Mouse (Mus musculus) stomach, embryonic 14.5 days (tissue): ENCODE data around the gene Shisa2. TPM values are rescaled to one million over a fixed set of nuclear protein-coding genes. Genes with fewer than 3 reads are reported as not detected.

Experiments
- ATAC-seq: fragments of 200-750 bp; cut with Nextera tagmentation; 2 replicates; pipeline ENCODE4 v1.8.0; 2017; ENCODE audit warnings: low read depth, moderate TSS enrichment; ENCODE audit not compliant: insufficient number of reproducible peaks, insufficient read depth, low FRiP score
- H3K27ac ChIP-seq: fragments of 300-500 bp; sonication (generic); 2 replicates; pipeline ENCODE4 v1.5.1; 2014; ENCODE audit warnings: mild to moderate bottlenecking, low read length, moderate library complexity, mixed read lengths
- H3K27me3 ChIP-seq: fragments of 300-500 bp; sonication (generic); 2 replicates; pipeline ENCODE4 v1.6.1; 2014; ENCODE audit warnings: low read length, control low read depth, mixed read lengths; ENCODE audit not compliant: control insufficient read depth, insufficient read depth
- H3K36me3 ChIP-seq: fragments of 300-500 bp; sonication (generic); 2 replicates; pipeline ENCODE4 v1.6.1; 2014; ENCODE audit warnings: mild to moderate bottlenecking, control low read depth, low read length, moderate library complexity, mixed read lengths; ENCODE audit not compliant: control insufficient read depth, insufficient read depth
- H3K4me1 ChIP-seq: fragments of 300-500 bp; sonication (generic); 2 replicates; pipeline ENCODE4 v1.6.1; 2014; ENCODE audit warnings: low read length, control low read depth, mixed read lengths; ENCODE audit not compliant: control insufficient read depth, insufficient read depth
- H3K4me2 ChIP-seq: fragments of 300-500 bp; sonication (generic); replicated peaks from 2 replicates; pipeline ENCODE4 v1.6.1; 2014; ENCODE audit warnings: low read depth, low read length, control low read depth
- H3K4me3 ChIP-seq: fragments of 300-500 bp; sonication (generic); 2 replicates; pipeline ENCODE4 v1.5.1; 2014; ENCODE audit warnings: low read depth, low read length, control low read depth
- H3K9ac ChIP-seq: fragments of 300-500 bp; sonication (generic); replicated peaks from 2 replicates; pipeline ENCODE4 v1.6.1; 2014; ENCODE audit warnings: low read depth, mild to moderate bottlenecking, control low read depth, low read length, moderate library complexity, mixed read lengths
- H3K9me3 ChIP-seq: fragments of 300-500 bp; sonication (generic); 2 replicates; pipeline ENCODE4 v1.6.1; 2016; ENCODE audit warnings: low read depth, low read length, control low read depth; ENCODE audit not compliant: control insufficient read depth
- WGBS: fragments of 180-500 bp; shearing (Covaris S2); extraction: QIAGEN DNeasy Blood & Tissue Kit; methylation state at CpG from one replicate; pipeline ENCODE4 v1.1.7; 2014; 5-methylcytosine and 5-hydroxymethylcytosine counted together
- polyA plus RNA-seq: library from polyadenylated mRNA; unstranded; fragments of >200 nt; fragmentation: Nextera tagmentation; extraction: Ambion mirVana; gene quantifications from 2 replicates; pipeline ENCODE4 v1.2.1, GENCODE M21; 2014

Shisa2 gene
- polyA plus RNA-seq, 1 experiment from 2014 or later = 8.3 TPM

DNA sequence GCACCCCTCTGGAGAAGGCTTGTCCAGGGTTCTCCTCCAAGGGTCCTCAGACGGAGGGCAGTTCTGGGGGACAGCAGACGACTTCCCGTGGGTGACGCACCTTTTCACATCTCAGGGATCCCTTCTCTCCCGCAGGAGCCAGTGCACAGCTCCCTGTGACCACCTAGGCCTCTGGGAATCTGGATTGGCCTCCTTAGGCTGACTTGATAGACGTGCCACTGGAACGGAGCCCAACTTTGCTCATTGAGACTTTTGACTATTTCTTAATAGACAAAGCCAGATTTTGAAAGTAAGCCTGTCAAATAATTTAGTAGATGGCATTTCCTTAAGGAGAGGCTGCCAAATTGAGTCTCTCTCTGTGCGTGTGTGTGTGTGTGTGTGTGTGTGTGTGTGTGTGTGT lies 1.6 kb downstream of the Shisa2 start:
- peak overlapping the region; percentile 88 for H3K4me2 ChIP-seq
- no peaks in the 10 kb centered on the region for H3K27me3 ChIP-seq
- H3K36me3 ChIP-seq = no peaks in the 10 kb centered on the region; the same call in 1 of the 2 replicates
- peak overlapping the region; percentile 57; the same call in 1 of the 2 replicates for H3K9ac ChIP-seq
- ATAC-seq = no peak
- H3K27ac ChIP-seq = no peak overlapping the region
- WGBS = 23% methylated on average over 8 of the region's 8 CpGs
- H3K4me3 ChIP-seq = peak overlapping the region; percentile 63
- H3K4me1 ChIP-seq = peaks cover 9% of the 10 kb centered on the region; the same call in 1 of the 2 replicates
- H3K9me3 ChIP-seq = no peaks in the 10 kb centered on the region

DNA sequence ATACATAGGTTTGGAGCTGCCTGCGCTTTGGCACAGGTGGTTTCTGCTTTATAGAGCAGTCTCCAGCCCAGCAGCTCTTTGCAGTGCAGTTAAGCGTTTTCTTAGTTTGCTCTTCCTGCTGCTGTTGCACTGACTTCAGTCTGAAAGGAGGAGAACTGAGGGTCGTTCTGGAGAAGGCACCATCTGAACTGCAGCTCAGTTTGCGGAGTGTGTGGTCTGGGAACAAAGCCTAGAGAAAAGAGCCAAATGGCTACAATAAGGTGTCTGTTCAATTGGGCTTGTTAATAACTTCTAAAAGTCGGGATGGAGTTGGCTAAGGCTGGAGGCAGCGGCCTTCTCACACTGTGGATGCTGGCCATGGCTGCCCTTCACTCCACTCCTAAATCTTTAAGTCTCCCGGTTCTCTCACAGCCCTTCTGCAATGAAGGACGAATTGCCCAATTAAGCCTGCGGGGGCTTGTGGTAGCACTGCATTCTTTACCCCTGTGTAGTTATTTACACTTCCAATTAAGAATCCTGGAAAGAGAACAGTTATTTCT lies 2.1 kb downstream of the Shisa2 start:
- Histone ChIP-seq H3K27ac (no peak overlapping the region), H3K4me2 (peak overlapping the region; percentile 88), H3K27me3 (no peaks in the 10 kb centered on the region), H3K4me3 (peak overlapping the region; percentile 63), H3K4me1 (peaks cover 9% of the 10 kb centered on the region; the same call in 1 of the 2 replicates), H3K36me3 (no peaks in the 10 kb centered on the region; the same call in 1 of the 2 replicates), H3K9ac (peak overlapping the region; percentile 6; the same call in 1 of the 2 replicates), H3K9me3 (no peaks in the 10 kb centered on the region)
- no peak for ATAC-seq
- 30% methylated on average over 9 of the region's 9 CpGs for WGBS

- Histone ChIP-seq H3K4me1 (peaks cover 9% of the 10 kb centered on the region; the same call in 1 of the 2 replicates), H3K9me3 (no peaks in the 10 kb centered on the region), H3K4me3 (peak overlapping the region; percentile 63; the same call in 1 of the 2 replicates), H3K9ac (no peak overlapping the region), H3K27me3 (no peaks in the 10 kb centered on the region), H3K36me3 (no peaks in the 10 kb centered on the region; the same call in 1 of the 2 replicates), H3K27ac (no peak overlapping the region), H3K4me2 (peak overlapping the region; percentile 88)
- 30% methylated on average over 7 of the region's 7 CpGs for WGBS
- no peak; the same call in 1 of the 2 replicates for ATAC-seq
Observed at GRCm38 (mm10) chr14:59627823-59628222, 2.7 kb downstream of the Shisa2 start.

DNA sequence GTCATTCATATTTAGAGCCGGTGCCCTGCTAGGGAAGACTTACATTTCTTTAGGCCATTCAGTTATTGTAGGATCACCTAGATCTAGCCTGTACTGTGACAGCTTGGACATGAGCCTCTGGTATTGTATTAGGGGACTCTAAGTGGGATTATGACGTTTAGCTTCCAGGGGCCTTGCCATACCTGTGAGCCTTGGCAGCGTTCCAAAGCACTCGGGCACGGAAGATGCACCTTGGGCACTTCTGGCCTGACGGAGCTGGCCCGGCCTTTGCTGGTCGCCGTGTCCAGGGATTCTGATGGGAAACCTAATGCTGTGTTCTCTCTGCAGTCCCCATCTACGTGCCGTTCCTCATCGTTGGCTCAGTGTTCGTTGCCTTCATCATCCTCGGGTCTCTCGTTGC lies 4.2 kb downstream of the Shisa2 start:
- no peak overlapping the region for H3K4me2 ChIP-seq
- no peaks in the 10 kb centered on the region; the same call in 1 of the 2 replicates for H3K36me3 ChIP-seq
- no peak overlapping the region for H3K4me3 ChIP-seq
- H3K9ac ChIP-seq = no peak overlapping the region
- no peaks in the 10 kb centered on the region for H3K27me3 ChIP-seq
- 91% methylated on average over 15 of the region's 15 CpGs for WGBS
- H3K27ac ChIP-seq = no peak overlapping the region
- no peak for ATAC-seq
- H3K4me1 ChIP-seq = peaks cover 9% of the 10 kb centered on the region; the same call in 1 of the 2 replicates
- no peaks in the 10 kb centered on the region for H3K9me3 ChIP-seq

DNA sequence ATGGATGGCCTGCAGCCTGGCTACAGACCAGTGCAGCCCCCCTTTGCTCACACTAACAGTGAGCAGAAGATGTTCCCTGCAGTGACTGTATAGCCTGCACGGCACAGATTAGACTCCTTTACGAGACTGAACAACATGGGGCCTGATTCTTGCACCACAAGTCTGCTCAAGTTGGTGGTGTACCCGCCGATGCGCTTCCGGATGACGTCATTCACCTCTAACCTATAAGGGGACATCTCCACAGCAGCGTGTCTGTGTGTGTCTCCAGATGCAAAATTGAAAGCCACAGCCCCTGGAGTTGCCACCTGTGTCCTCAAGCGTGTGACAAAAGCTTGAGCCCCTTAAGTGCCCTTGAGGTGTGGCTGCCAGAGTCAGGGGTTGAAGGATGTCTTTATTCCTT lies 5.0 kb downstream of the Shisa2 start:
- Histone ChIP-seq H3K36me3 (no peaks in the 10 kb centered on the region; the same call in 1 of the 2 replicates), H3K9ac (no peak overlapping the region), H3K27me3 (no peaks in the 10 kb centered on the region), H3K4me1 (peaks cover 9% of the 10 kb centered on the region; the same call in 1 of the 2 replicates), H3K4me3 (no peak overlapping the region), H3K9me3 (no peaks in the 10 kb centered on the region), H3K4me2 (no peak overlapping the region), H3K27ac (no peak overlapping the region)
- no peak for ATAC-seq
- WGBS = 94% methylated on average over 9 of the region's 9 CpGs

DNA sequence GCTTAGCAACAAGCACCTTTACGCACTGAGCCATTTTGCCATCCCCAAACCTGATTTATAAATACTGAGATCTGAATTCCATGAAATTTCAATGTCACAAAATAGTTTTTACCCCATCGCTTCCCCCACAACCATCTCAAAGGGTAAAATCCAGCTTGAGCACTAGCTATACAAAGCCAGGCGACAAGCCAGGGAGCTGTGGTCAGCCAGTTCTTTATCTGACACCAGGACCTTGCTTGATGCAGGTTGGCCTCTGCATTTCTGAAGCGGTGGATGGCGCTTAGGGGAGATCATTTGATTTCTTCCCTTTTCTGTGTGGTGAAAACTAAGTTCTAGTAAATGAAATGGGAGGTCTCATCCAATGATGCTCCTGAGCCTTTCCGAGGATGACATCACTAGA lies 7.0 kb downstream of the Shisa2 start:
- Histone ChIP-seq H3K4me1 (0 out of 2 replicates have a peak, but pooled peaks cover 2% of the 10 kb centered on the region), H3K9me3 (no peaks in the 10 kb centered on the region), H3K9ac (no peak overlapping the region), H3K36me3 (no peaks in the 10 kb centered on the region; the same call in 1 of the 2 replicates), H3K27me3 (no peaks in the 10 kb centered on the region), H3K4me2 (no peak overlapping the region), H3K4me3 (no peak overlapping the region), H3K27ac (no peak overlapping the region)
- WGBS = 90% methylated on average over 6 of the region's 6 CpGs
- ATAC-seq = no peak

DNA sequence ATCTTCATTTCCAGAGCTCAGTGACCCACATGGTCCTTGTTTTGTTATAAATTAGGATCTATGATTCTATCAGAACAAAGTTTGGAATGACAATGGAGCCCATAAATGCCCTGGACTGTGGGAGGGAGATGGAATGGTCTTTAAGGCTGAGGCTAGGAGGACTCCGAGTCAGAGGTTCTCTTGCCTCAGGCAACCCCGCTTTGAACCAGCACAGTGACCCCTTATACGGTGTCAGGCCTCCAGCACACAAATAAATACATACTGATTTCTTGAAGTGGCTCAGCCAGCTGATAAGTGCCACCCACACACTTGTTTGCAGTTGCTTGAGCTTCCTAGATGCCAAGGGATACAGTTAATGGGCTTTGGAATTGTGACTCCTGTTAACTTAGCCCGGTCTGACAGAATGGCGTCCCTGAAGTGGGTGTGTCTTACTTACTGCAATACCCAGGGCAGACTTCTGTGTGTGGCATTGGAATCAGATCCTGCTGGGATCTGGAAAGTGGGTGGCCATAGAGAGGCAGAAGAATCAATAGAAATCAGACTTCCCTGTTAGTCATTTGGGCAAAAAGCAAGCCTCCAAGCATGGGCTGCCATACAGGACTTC lies 8.3 kb downstream of the Shisa2 start:
- no peak overlapping the region for H3K27ac ChIP-seq
- ATAC-seq = no peak
- H3K36me3 ChIP-seq = no peaks in the 10 kb centered on the region; the same call in 1 of the 2 replicates
- H3K4me3 ChIP-seq = no peak overlapping the region
- H3K4me1 ChIP-seq = no peaks in the 10 kb centered on the region
- H3K9ac ChIP-seq = no peak overlapping the region
- H3K4me2 ChIP-seq = no peak overlapping the region
- WGBS = 81% methylated on average over 5 of the region's 5 CpGs
- no peaks in the 10 kb centered on the region for H3K27me3 ChIP-seq
- no peaks in the 10 kb centered on the region for H3K9me3 ChIP-seq

DNA sequence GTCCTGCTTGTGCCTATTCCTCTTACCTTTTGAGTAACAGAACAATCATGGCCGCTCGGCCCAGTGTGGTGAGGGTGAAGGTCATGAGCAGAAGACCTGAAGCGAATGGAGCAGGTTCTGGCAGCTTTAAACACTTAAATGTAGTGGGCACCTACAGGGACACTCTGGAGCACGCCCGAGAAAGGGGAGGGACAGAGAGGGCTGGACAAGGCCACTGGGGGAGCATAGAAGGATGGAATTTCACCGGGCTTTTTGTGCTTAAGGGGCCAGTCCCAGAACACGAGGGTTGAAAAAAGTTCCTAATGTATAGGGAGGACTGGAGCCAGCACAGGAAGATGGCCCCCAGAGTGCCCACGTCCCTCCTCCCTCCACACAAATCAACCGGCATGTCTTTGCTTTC lies 8.9 kb downstream of the Shisa2 start:
- no peak for ATAC-seq
- Histone ChIP-seq H3K36me3 (no peaks in the 10 kb centered on the region; the same call in 1 of the 2 replicates), H3K9ac (no peak overlapping the region), H3K4me2 (no peak overlapping the region), H3K27me3 (no peaks in the 10 kb centered on the region), H3K9me3 (no peaks in the 10 kb centered on the region), H3K4me3 (no peak overlapping the region), H3K4me1 (no peaks in the 10 kb centered on the region), H3K27ac (no peak overlapping the region)
- 83% methylated on average over 9 of the region's 9 CpGs for WGBS
